In the genomic region with DNA sequence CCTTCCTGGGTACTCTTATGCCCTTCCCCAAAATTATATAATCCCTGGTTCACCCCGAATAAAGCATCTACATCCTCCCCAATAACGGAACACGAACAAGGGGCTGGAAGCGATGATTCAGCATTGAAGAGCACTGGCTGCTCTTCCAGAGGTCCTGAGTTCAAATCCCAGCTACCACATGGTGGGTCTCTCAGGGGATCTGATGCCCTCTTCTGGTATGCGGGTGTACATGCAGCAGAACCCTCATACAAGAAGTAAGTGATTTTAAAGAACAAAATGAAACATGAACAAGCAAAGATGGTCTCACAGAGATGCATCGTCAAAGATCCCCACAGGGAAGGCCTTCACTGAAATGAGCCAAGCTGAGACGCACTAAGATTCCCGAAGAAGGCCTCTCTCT, we compare ENCODE assay signal across 33 mouse cellular contexts. TPM values are rescaled to one million over a fixed set of nuclear protein-coding genes. Genes with fewer than 3 reads are reported as not detected.
DNase-seq lines count a peak whose midpoint lies in the region; ATAC-seq and TF ChIP-seq lines count a peak whose summit lies in the region.
"Had no signal": no experiment of that assay in that cellular context is flagged by ENCODE, and none has a peak within 500 bp of the region (broad histone marks: within the 10 kb centered on the region; RNA-seq: fewer than 3 reads in every experiment).

No protein-coding gene starts in this region.

- H3K4me3 ChIP-seq in heart, adult 2 months: no peak overlapping the region
- no peak overlapping the region for H3K4me3 ChIP-seq in liver, embryonic 14.5 days (ENCODE audit: insufficient read depth in 1 of 2, low read depth in 2 of 2, low read length in 2 of 2)
- no peak overlapping the region for H3K4me3 ChIP-seq in E14TG2a.4 (replicated peaks; ENCODE audit: low read length)
- H3K4me3 ChIP-seq: embryonic facial prominence, embryonic 13.5 days; erythroblast, embryonic 14.5 days; forebrain, embryonic 12.5 days; hindbrain, embryonic 10.5 days; limb, embryonic 10.5 days; liver, embryonic 13.5 days; lung, embryonic 15.5 days had no signal

- H3K9ac ChIP-seq in heart, adult 2 months (ENCODE audit: low read depth, low read length): no peak overlapping the region
- H3K9ac ChIP-seq in liver, embryonic 14.5 days (replicated peaks): no peak overlapping the region
- H3K9ac ChIP-seq: embryonic facial prominence, embryonic 13.5 days; forebrain, embryonic 12.5 days; liver, embryonic 13.5 days; lung, embryonic 15.5 days had no signal

- H3K27me3 ChIP-seq in heart, adult 2 months (ENCODE audit: control insufficient read depth, insufficient read depth, low read length): no peaks in the 10 kb centered on the region
- H3K27me3 ChIP-seq in liver, embryonic 14.5 days (ENCODE audit: control insufficient read depth, insufficient read depth, low read length): no peaks in the 10 kb centered on the region
- 0 out of 2 replicates have a peak, but pooled peaks cover 3% of the 10 kb centered on the region for H3K27me3 ChIP-seq in E14TG2a.4 (ENCODE audit: insufficient read depth, low read length)
- no peaks in the 10 kb centered on the region for H3K27me3 ChIP-seq in splenic B cell, adult 2 months (ENCODE audit: control insufficient read depth, insufficient read depth, low read length, poor library complexity, severe bottlenecking)
- H3K27me3 ChIP-seq: embryonic facial prominence, embryonic 13.5 days; forebrain, embryonic 12.5 days; liver, embryonic 13.5 days; lung, embryonic 15.5 days had no signal

- ATAC-seq in liver, embryonic 14.5 days (ENCODE audit: insufficient read depth): no peak
- ATAC-seq: hindbrain, embryonic 16.5 days; intestine, embryonic 16.5 days had no signal

- no peaks in the 10 kb centered on the region for H3K9me3 ChIP-seq in liver, embryonic 14.5 days (ENCODE audit: control insufficient read depth, low read length)
- H3K9me3 ChIP-seq in E14TG2a.4 (ENCODE audit: low read length): peaks cover 5% of the 10 kb centered on the region
- H3K9me3 ChIP-seq: embryonic facial prominence, embryonic 13.5 days; limb, embryonic 10.5 days; liver, embryonic 13.5 days; lung, embryonic 15.5 days had no signal

- peaks cover 2% of the 10 kb centered on the region for H3K4me1 ChIP-seq in heart, adult 2 months (ENCODE audit: control insufficient read depth, insufficient read depth, low read length)
- H3K4me1 ChIP-seq in liver, embryonic 14.5 days (replicated peaks; ENCODE audit: control insufficient read depth in 2 of 2, insufficient read depth in 2 of 2, low read length in 1 of 2): 0 out of 4 replicates have a peak, but pooled peaks cover 0 to 3% of the 10 kb centered on the region in 2 experiments
- H3K4me1 ChIP-seq in E14TG2a.4 (replicated peaks; ENCODE audit: low read depth, low read length): peaks cover 18% of the 10 kb centered on the region
- H3K4me1 ChIP-seq: embryonic facial prominence, embryonic 13.5 days; forebrain, embryonic 12.5 days; hindbrain, embryonic 10.5 days; limb, embryonic 10.5 days had no signal

- TF ChIP-seq CTCF in heart, adult 2 months (IDR thresholded peaks at IDR 0.05): peak; percentile 34
- TF ChIP-seq CTCF in liver, embryonic 14.5 days (IDR thresholded peaks at IDR 0.05; ENCODE audit: low read depth): peak; percentile 26
- peak; percentile 32 for TF ChIP-seq CTCF in E14TG2a.4 (conservative IDR thresholded peaks at IDR 0.05; ENCODE audit: low read length)

- no peak overlapping the region for H3K4me2 ChIP-seq in liver, embryonic 14.5 days (ENCODE audit: low read depth)
- H3K4me2 ChIP-seq: embryonic facial prominence, embryonic 13.5 days; forebrain, embryonic 12.5 days; heart, embryonic 11.5 days; liver, embryonic 13.5 days; lung, embryonic 15.5 days had no signal

- TF ChIP-seq EP300 in heart, adult 2 months (IDR thresholded peaks at IDR 0.05; ENCODE audit: insufficient read depth, low read depth, low read length): no peak
- TF ChIP-seq EP300 in liver, embryonic 14.5 days (IDR thresholded peaks at IDR 0.05; ENCODE audit: low read depth): no peak

- no peaks in the 10 kb centered on the region for H3K36me3 ChIP-seq in heart, adult 2 months (ENCODE audit: control insufficient read depth, insufficient read depth, low read length)
- H3K36me3 ChIP-seq in liver, embryonic 14.5 days (replicated peaks; ENCODE audit: control insufficient read depth, insufficient read depth, low read depth): no peaks in the 10 kb centered on the region
- H3K36me3 ChIP-seq in E14TG2a.4 (ENCODE audit: insufficient read depth, low read length): no peaks in the 10 kb centered on the region
- no peaks in the 10 kb centered on the region for H3K36me3 ChIP-seq in splenic B cell, adult 2 months (ENCODE audit: control insufficient read depth, insufficient read depth, low read length, poor library complexity, severe bottlenecking)
- H3K36me3 ChIP-seq: embryonic facial prominence, embryonic 13.5 days; forebrain, embryonic 12.5 days; hindbrain, embryonic 10.5 days; limb, embryonic 10.5 days; liver, embryonic 13.5 days; lung, embryonic 15.5 days had no signal

- no peaks in the 10 kb centered on the region for H3K79me2 ChIP-seq in heart, adult 2 months (replicated peaks; ENCODE audit: control insufficient read depth, insufficient read depth, low read length)

- no peak for TF ChIP-seq POLR2A in heart, adult 2 months (IDR thresholded peaks at IDR 0.05; ENCODE audit: insufficient read depth, low read depth, low read length)

- H3K27ac ChIP-seq in heart, adult 2 months: no peak overlapping the region
- H3K27ac ChIP-seq in liver, embryonic 14.5 days: no peak overlapping the region
- H3K27ac ChIP-seq: embryonic facial prominence, embryonic 13.5 days; forebrain, embryonic 12.5 days; hindbrain, embryonic 10.5 days; limb, embryonic 10.5 days; liver, embryonic 13.5 days; lung, embryonic 15.5 days; macrophage had no signal

- DNase-seq in heart, adult 2 months: no peak
- DNase-seq in heart, adult 18-20 months: no peak
- DNase-seq in liver, embryonic 14.5 days (ENCODE audit: low read depth in 3 of 3, low spot score in 3 of 3): no peak
- DNase-seq in liver: no peak
- DNase-seq in splenic B cell, adult 2 months (ENCODE audit: low read depth, low spot score): peak; percentile 29
- no peak for DNase-seq in adrenal gland, adult (ENCODE audit: inconsistent age in 2 of 2, low spot score in 1 of 2)
- DNase-seq: adrenal gland, adult 8-10 months; cerebellum, adult 2 months; cerebellum, postnatal 25 days; embryo, embryonic 11 days; kidney, postnatal 4 days; liver, embryonic 13.5 days; thymus, postnatal 25 days had no signal

- WGBS in heart, adult 2 months: 68% methylated on average over 8 of the region's 8 CpGs
- 65% methylated on average over 8 of the region's 8 CpGs for WGBS in liver, embryonic 14.5 days (ENCODE audit: insufficient replicate concordance)

- intact Hi-C loops in heart, adult 2 months (cut with DNase I): no loop called here

RNA-seq across cellular contexts. Expression of a gene that starts 7.0 kb away (rescaled TPM):
- total RNA-seq in heart, adult 2 months (2021): not detected
- not detected in 2 replicates for polyA plus RNA-seq in heart, adult 2 months (2012; rRNA removed)
- total RNA-seq in heart, adult 18-20 months (2021): not detected
- 0.01 TPM in 1 of 2 replicates, not detected in the other for polyA plus RNA-seq in liver, embryonic 14.5 days (2012; rRNA removed)
- polyA plus RNA-seq in liver, embryonic 14.5 days (2014; fragmentation: Nextera tagmentation; extraction: Ambion mirVana): not detected in 2 replicates
- total RNA-seq: adrenal gland, adult 8-10 months; gastrocnemius, postnatal 4 days; layer of hippocampus, postnatal 10 days; left cerebral cortex, adult 8-10 months had no signal
- polyA plus RNA-seq: C2C12; cerebellum, adult 2 months; erythroblast, embryonic 14.5 days; forebrain, embryonic 12.5 days; heart, embryonic 11.5 days; heart, postnatal 0 days; hindbrain, embryonic 10.5 days; hindbrain, embryonic 16.5 days; intestine, embryonic 16.5 days; kidney, embryonic 14.5 days; limb, embryonic 10.5 days; liver, embryonic 13.5 days; lung, embryonic 15.5 days; midbrain, postnatal 0 days; neural tube, embryonic 14.5 days; small intestine, adult 2 months had no signal

RNA-seq across cellular contexts. Expression of a gene that starts 19.7 kb away (rescaled TPM):
- total RNA-seq in heart, adult 2 months (2021): under 1 TPM in 1 of 2 experiments, not detected in 1; 0.14 TPM
- 0.35 and 0.66 TPM in 2 replicates for polyA plus RNA-seq in heart, adult 2 months (2012; rRNA removed)
- not detected for total RNA-seq in heart, adult 18-20 months (2021)
- 0.04 TPM in 1 of 2 replicates, not detected in the other for polyA plus RNA-seq in liver, embryonic 14.5 days (2012; rRNA removed)
- polyA plus RNA-seq in liver, embryonic 14.5 days (2014; fragmentation: Nextera tagmentation; extraction: Ambion mirVana): 0.08 TPM in 1 of 2 replicates, not detected in the other
- total RNA-seq: gastrocnemius, postnatal 4 days; layer of hippocampus, postnatal 10 days; left cerebral cortex, adult 8-10 months; midbrain, postnatal 0 days had no signal
- polyA plus RNA-seq: C2C12; embryonic facial prominence, embryonic 13.5 days; erythroblast, embryonic 14.5 days; forebrain, embryonic 12.5 days; heart, embryonic 11.5 days; heart, postnatal 0 days; hindbrain, embryonic 10.5 days; intestine, embryonic 16.5 days; kidney, embryonic 14.5 days; limb, embryonic 10.5 days; liver, embryonic 13.5 days; lung, embryonic 15.5 days had no signal

RNA-seq across cellular contexts. Expression of a gene that starts 29.0 kb away (rescaled TPM):
- total RNA-seq in heart, adult 2 months (2021): not detected
- not detected in 2 replicates for polyA plus RNA-seq in heart, adult 2 months (2012; rRNA removed)
- not detected for total RNA-seq in heart, adult 18-20 months (2021)
- not detected in 2 replicates for polyA plus RNA-seq in liver, embryonic 14.5 days (2012; rRNA removed)
- polyA plus RNA-seq in liver, embryonic 14.5 days (2014; fragmentation: Nextera tagmentation; extraction: Ambion mirVana): not detected in 2 replicates
- total RNA-seq: gastrocnemius, postnatal 4 days had no signal
- polyA plus RNA-seq: C2C12; erythroblast, embryonic 14.5 days; heart, embryonic 11.5 days; heart, postnatal 0 days; kidney, embryonic 14.5 days; limb, embryonic 10.5 days; liver, embryonic 13.5 days; lung, embryonic 15.5 days; macrophage; small intestine, adult 2 months had no signal

RNA-seq across cellular contexts. Expression of a gene that starts 40.2 kb away (rescaled TPM):
- 10 to 100 TPM; 20.1 to 24.5 TPM for total RNA-seq in heart, adult 2 months (2021)
- 18.1 and 34.0 TPM in 2 replicates for polyA plus RNA-seq in heart, adult 2 months (2012; rRNA removed)
- 10 to 100 TPM; 18.5 to 19.5 TPM for total RNA-seq in heart, adult 18-20 months (2021)
- 2.3 and 2.6 TPM in 2 replicates for polyA plus RNA-seq in liver, embryonic 14.5 days (2012; rRNA removed)
- 0.95 and 1.8 TPM in 2 replicates for polyA plus RNA-seq in liver, embryonic 14.5 days (2014; fragmentation: Nextera tagmentation; extraction: Ambion mirVana)

RNA-seq across cellular contexts. Expression of a gene that starts 58.2 kb away (rescaled TPM):
- total RNA-seq in heart, adult 2 months (2021): 1 to 10 TPM; 3.5 to 6.1 TPM
- polyA plus RNA-seq in heart, adult 2 months (2012; rRNA removed): 11.9 and 14.0 TPM in 2 replicates
- total RNA-seq in heart, adult 18-20 months (2021): 1 to 10 TPM; 2.9 to 3.7 TPM
- 2.7 and 3.1 TPM in 2 replicates for polyA plus RNA-seq in liver, embryonic 14.5 days (2012; rRNA removed)
- 3.5 and 3.8 TPM in 2 replicates for polyA plus RNA-seq in liver, embryonic 14.5 days (2014; fragmentation: Nextera tagmentation; extraction: Ambion mirVana)
